Mouse (Mus musculus) heart, embryonic 16.5 days (tissue): ENCODE data around the gene Dock2. TPM values are rescaled to one million over a fixed set of nuclear protein-coding genes. Genes with fewer than 3 reads are reported as not detected.

Experiments used
- ATAC-seq: fragments of 200-750 bp; cut with Nextera tagmentation; replicated peaks from 2 replicates; pipeline ENCODE4 v1.8.0; 2017; ENCODE audit warnings: moderate number of reproducible peaks; ENCODE audit not compliant: insufficient read depth, low FRiP score; ENCODE audit errors: extremely low read depth
- H3K27ac ChIP-seq: fragments of 300-500 bp; sonication (generic); 2 replicates; pipeline ENCODE4 v1.5.1; 2014; ENCODE audit warnings: mild to moderate bottlenecking, low read length, control low read depth, moderate library complexity
- H3K27me3 ChIP-seq: fragments of 300-500 bp; sonication (generic); 2 replicates; pipeline ENCODE4 v1.6.1; 2014; ENCODE audit warnings: low read length, mixed read lengths; ENCODE audit not compliant: control insufficient read depth, insufficient read depth
- H3K36me3 ChIP-seq: fragments of 300-500 bp; sonication (generic); 2 replicates; pipeline ENCODE4 v1.6.1; 2014; ENCODE audit not compliant: control insufficient read depth, insufficient read depth
- H3K4me1 ChIP-seq: fragments of 300-500 bp; sonication (generic); 2 replicates; pipeline ENCODE4 v1.6.1; 2014; ENCODE audit warnings: low read length, mixed read lengths; ENCODE audit not compliant: control insufficient read depth, insufficient read depth
- H3K4me2 ChIP-seq: fragments of 300-500 bp; sonication (generic); 2 replicates; pipeline ENCODE4 v1.6.1; 2014; ENCODE audit warnings: low read depth, mild to moderate bottlenecking, control low read depth, low read length
- H3K4me3 ChIP-seq: fragments of 300-500 bp; sonication (generic); 2 replicates; pipeline ENCODE4 v1.5.1; 2014; ENCODE audit warnings: mild to moderate bottlenecking, control low read depth, low read length
- H3K9ac ChIP-seq: fragments of 300-500 bp; sonication (generic); 2 replicates; pipeline ENCODE4 v1.6.1; 2014; ENCODE audit warnings: low read length, control low read depth
- H3K9me3 ChIP-seq: fragments of 300-500 bp; sonication (generic); replicated peaks from 2 replicates; pipeline ENCODE4 v1.6.1; 2016; ENCODE audit warnings: low read length; ENCODE audit not compliant: control insufficient read depth
- WGBS: fragments of 180-500 bp; shearing (Covaris S2); extraction: QIAGEN DNeasy Blood & Tissue Kit; methylation state at CpG from one replicate; pipeline ENCODE4 v1.1.7; 2014; 5-methylcytosine and 5-hydroxymethylcytosine counted together
- polyA plus RNA-seq: library from polyadenylated mRNA; unstranded; fragments of >200 nt; fragmentation: Nextera tagmentation; extraction: Ambion mirVana; gene quantifications from 2 replicates; pipeline ENCODE4 v1.2.1, GENCODE M21; 2015

The Dock2 gene
- polyA plus RNA-seq, 1 experiment from 2014 or later: 5.3 TPM

- 55% methylated on average over 2 of the region's 2 CpGs for WGBS
- Histone ChIP-seq H3K9ac (no peak overlapping the region), H3K4me2 (no peak overlapping the region), H3K36me3 (no peaks in the 10 kb centered on the region), H3K4me3 (no peak overlapping the region), H3K27me3 (no peaks in the 10 kb centered on the region), H3K4me1 (no peaks in the 10 kb centered on the region), H3K9me3 (no peaks in the 10 kb centered on the region), H3K27ac (no peak overlapping the region)
- no peak for ATAC-seq
Observed at GRCm38 (mm10) chr11:34438429-34438828, 345.3 kb downstream of the Dock2 start.

GRCm38 (mm10) chr11:34437446-34437845 is 346.2 kb downstream of the Dock2 start:
- no peak for ATAC-seq
- 64% methylated on average over 1 of the region's 1 CpGs for WGBS
- Histone ChIP-seq H3K36me3 (no peaks in the 10 kb centered on the region), H3K9me3 (no peaks in the 10 kb centered on the region), H3K4me3 (no peak overlapping the region), H3K27ac (no peak overlapping the region), H3K27me3 (no peaks in the 10 kb centered on the region), H3K4me1 (no peaks in the 10 kb centered on the region), H3K4me2 (no peak overlapping the region), H3K9ac (no peak overlapping the region)

- H3K27ac ChIP-seq: no peak overlapping the region
- H3K27me3 ChIP-seq: no peaks in the 10 kb centered on the region
- WGBS: 78% methylated on average over 2 of the region's 2 CpGs
- H3K9me3 ChIP-seq: no peaks in the 10 kb centered on the region
- no peak for ATAC-seq
- H3K4me2 ChIP-seq: no peak overlapping the region
- no peaks in the 10 kb centered on the region for H3K36me3 ChIP-seq
- no peak overlapping the region for H3K9ac ChIP-seq
- no peaks in the 10 kb centered on the region for H3K4me1 ChIP-seq
- H3K4me3 ChIP-seq: no peak overlapping the region
Observed at GRCm38 (mm10) chr11:34431978-34432377, 351.7 kb downstream of the Dock2 start.

- Histone ChIP-seq H3K36me3 (no peaks in the 10 kb centered on the region), H3K4me2 (no peak overlapping the region), H3K4me3 (no peak overlapping the region), H3K27ac (no peak overlapping the region), H3K27me3 (no peaks in the 10 kb centered on the region), H3K9ac (no peak overlapping the region), H3K4me1 (no peaks in the 10 kb centered on the region), H3K9me3 (no peaks in the 10 kb centered on the region)
- WGBS: 46% methylated on average over 5 of the region's 5 CpGs
- no peak for ATAC-seq
Observed at GRCm38 (mm10) chr11:34431371-34431770, 352.3 kb downstream of the Dock2 start.

GRCm38 (mm10) chr11:34430940-34431339 is 352.8 kb downstream of the Dock2 start:
- Histone ChIP-seq H3K9ac (no peak overlapping the region), H3K4me3 (no peak overlapping the region), H3K4me2 (no peak overlapping the region), H3K27me3 (no peaks in the 10 kb centered on the region), H3K27ac (no peak overlapping the region), H3K4me1 (no peaks in the 10 kb centered on the region), H3K36me3 (no peaks in the 10 kb centered on the region), H3K9me3 (no peaks in the 10 kb centered on the region)
- 60% methylated on average over 4 of the region's 4 CpGs for WGBS
- no peak for ATAC-seq

GRCm38 (mm10) chr11:34427212-34427611 is 356.5 kb downstream of the Dock2 start:
- 80% methylated on average over 5 of the region's 5 CpGs for WGBS
- H3K4me1 ChIP-seq: no peaks in the 10 kb centered on the region

GRCm38 (mm10) chr11:34424546-34424945 is 359.1 kb downstream of the Dock2 start:
- no peaks in the 10 kb centered on the region for H3K9me3 ChIP-seq
- H3K27me3 ChIP-seq: no peaks in the 10 kb centered on the region
- H3K27ac ChIP-seq: no peak overlapping the region
- 76% methylated on average over 1 of the region's 1 CpGs for WGBS
- ATAC-seq: no peak
- no peak overlapping the region for H3K4me3 ChIP-seq
- H3K4me1 ChIP-seq: no peaks in the 10 kb centered on the region
- no peaks in the 10 kb centered on the region for H3K36me3 ChIP-seq
- no peak overlapping the region for H3K4me2 ChIP-seq
- no peak overlapping the region for H3K9ac ChIP-seq

More at GRCm38 (mm10) chr11:34427212-34427611, 356.5 kb downstream of the Dock2 start:
- no peak overlapping the region for H3K27ac ChIP-seq
- H3K4me3 ChIP-seq: no peak overlapping the region
- H3K9ac ChIP-seq: no peak overlapping the region
- H3K9me3 ChIP-seq: no peaks in the 10 kb centered on the region
- no peak overlapping the region for H3K4me2 ChIP-seq
- H3K27me3 ChIP-seq: no peaks in the 10 kb centered on the region
- no peaks in the 10 kb centered on the region for H3K36me3 ChIP-seq
- ATAC-seq: no peak

- H3K4me1 ChIP-seq: no peaks in the 10 kb centered on the region
- H3K27ac ChIP-seq: no peak overlapping the region
- WGBS: 77% methylated on average over 6 of the region's 6 CpGs
- H3K4me2 ChIP-seq: no peak overlapping the region
- no peaks in the 10 kb centered on the region for H3K9me3 ChIP-seq
- H3K9ac ChIP-seq: no peak overlapping the region
- ATAC-seq: no peak
- H3K36me3 ChIP-seq: no peaks in the 10 kb centered on the region
- no peaks in the 10 kb centered on the region for H3K27me3 ChIP-seq
- no peak overlapping the region for H3K4me3 ChIP-seq
Observed at GRCm38 (mm10) chr11:34421061-34421460, 362.6 kb downstream of the Dock2 start.

GRCm38 (mm10) chr11:34416619-34416979 is 367.1 kb downstream of the Dock2 start:
- 63% methylated on average over 3 of the region's 3 CpGs for WGBS
- no peaks in the 10 kb centered on the region for H3K9me3 ChIP-seq
- H3K27ac ChIP-seq: no peak overlapping the region
- H3K4me3 ChIP-seq: no peak overlapping the region
- H3K36me3 ChIP-seq: no peaks in the 10 kb centered on the region
- ATAC-seq: no peak
- no peaks in the 10 kb centered on the region for H3K4me1 ChIP-seq
- no peak overlapping the region for H3K4me2 ChIP-seq
- no peak overlapping the region for H3K9ac ChIP-seq
- no peaks in the 10 kb centered on the region for H3K27me3 ChIP-seq
